Mouse (Mus musculus) testis, postnatal 10 days (tissue): Measurements from ENCODE around the gene Galnt17.

Experiments used
- DNase-seq: peaks from one replicate; pipeline ENCODE4 v3.0.0; 2021; ENCODE audit warnings: low spot score

Galnt17 gene

GRCm38 (mm10) chr5:130927138-130927793 lies 381.0 kb downstream of the Galnt17 start:
- DNase-seq: no peak

- DNase-seq: no peak
These were observed 382.6 kb downstream of the Galnt17 start for GRCm38 (mm10) chr5:130925681-130926080.

GRCm38 (mm10) chr5:130924245-130924827 lies 384.0 kb downstream of the Galnt17 start:
- no peak for DNase-seq

- DNase-seq: no peak
These were observed 388.3 kb downstream of the Galnt17 start for GRCm38 (mm10) chr5:130919969-130920368.

GRCm38 (mm10) chr5:130914606-130915005 lies 393.7 kb downstream of the Galnt17 start:
- DNase-seq: no peak

GRCm38 (mm10) chr5:130911551-130911950 lies 396.7 kb downstream of the Galnt17 start:
- no peak for DNase-seq

- DNase-seq: no peak
These were observed 406.6 kb downstream of the Galnt17 start for GRCm38 (mm10) chr5:130901736-130902135.

GRCm38 (mm10) chr5:130895991-130896390 lies 412.3 kb downstream of the Galnt17 start:
- DNase-seq: peak; percentile 53

- no peak for DNase-seq
These were observed 416.6 kb downstream of the Galnt17 start for GRCm38 (mm10) chr5:130891735-130892134.

- no peak for DNase-seq
These were observed 428.0 kb downstream of the Galnt17 start for GRCm38 (mm10) chr5:130880331-130880730.

GRCm38 (mm10) chr5:130875391-130875790 lies 432.9 kb downstream of the Galnt17 start:
- DNase-seq: no peak

- no peak for DNase-seq
These were observed 437.2 kb downstream of the Galnt17 start for GRCm38 (mm10) chr5:130871086-130871485.

GRCm38 (mm10) chr5:130869869-130870268 lies 438.4 kb downstream of the Galnt17 start:
- no peak for DNase-seq

- DNase-seq: peak; percentile 59
These were observed 446.0 kb downstream of the Galnt17 start for GRCm38 (mm10) chr5:130862302-130862701.

GRCm38 (mm10) chr5:130859736-130860135 lies 448.6 kb downstream of the Galnt17 start:
- DNase-seq: peak; percentile 52

GRCm38 (mm10) chr5:130858706-130859105 lies 449.6 kb downstream of the Galnt17 start:
- DNase-seq: no peak

GRCm38 (mm10) chr5:130858148-130858547 lies 450.1 kb downstream of the Galnt17 start:
- DNase-seq: no peak

GRCm38 (mm10) chr5:130854430-130854829 lies 453.9 kb downstream of the Galnt17 start:
- no peak for DNase-seq

- DNase-seq: peak; percentile 94
These were observed 454.9 kb downstream of the Galnt17 start for GRCm38 (mm10) chr5:130853371-130853770.

- no peak for DNase-seq
These were observed 456.1 kb downstream of the Galnt17 start for GRCm38 (mm10) chr5:130852182-130852581.

GRCm38 (mm10) chr5:130849610-130850009 lies 458.7 kb downstream of the Galnt17 start:
- DNase-seq: no peak

- no peak for DNase-seq
These were observed 459.7 kb downstream of the Galnt17 start for GRCm38 (mm10) chr5:130848562-130848961.

GRCm38 (mm10) chr5:130825797-130826196 lies 482.5 kb downstream of the Galnt17 start:
- DNase-seq: no peak
